Mouse (Mus musculus) liver, postnatal 0 days (tissue): ENCODE measurements around the gene Mia. TPM values are rescaled to one million over a fixed set of nuclear protein-coding genes. Genes with fewer than 3 reads are reported as not detected.
A peak's percentile ranks its signal among the peaks of the same experiment; 100 is the strongest.

Experiments used
- ATAC-seq: fragments of 200-750 bp; cut with Nextera tagmentation; 2 replicates; pipeline ENCODE4 v1.8.0; 2017; ENCODE audit warnings: mild to moderate bottlenecking, moderate library complexity
- DNase-seq: peaks from one replicate; pipeline ENCODE4 v3.0.0-alpha.2; 2016
- H3K27ac ChIP-seq: fragments of 300-500 bp; sonication (generic); 2 replicates; pipeline ENCODE4 v1.5.1; 2014; ENCODE audit warnings: antibody characterized with exemption, moderate library complexity, mild to moderate bottlenecking, low read depth
- H3K27me3 ChIP-seq: fragments of 300-500 bp; sonication (generic); 2 replicates; pipeline ENCODE4 v1.6.1; 2014; ENCODE audit warnings: low read length, control low read depth, mixed read lengths; ENCODE audit not compliant: insufficient read depth
- H3K36me3 ChIP-seq: fragments of 300-500 bp; sonication (generic); replicated peaks from 2 replicates; pipeline ENCODE4 v1.6.1; 2014; ENCODE audit warnings: mild to moderate bottlenecking, control low read depth, low read length, moderate library complexity, mixed read lengths; ENCODE audit not compliant: insufficient read depth
- H3K4me1 ChIP-seq: fragments of 300-500 bp; sonication (generic); 2 replicates; pipeline ENCODE4 v1.6.1; 2014; ENCODE audit warnings: antibody characterized with exemption, mild to moderate bottlenecking, control low read depth; ENCODE audit not compliant: insufficient read depth
- H3K4me2 ChIP-seq: fragments of 300-500 bp; sonication (generic); 2 replicates; pipeline ENCODE4 v1.6.1; 2014; ENCODE audit warnings: low read depth, mild to moderate bottlenecking, low read length, moderate library complexity, mixed read lengths
- H3K4me3 ChIP-seq: fragments of 300-500 bp; sonication (generic); 2 replicates; pipeline ENCODE4 v1.5.1; 2014; ENCODE audit warnings: low read depth, low read length
- H3K9ac ChIP-seq: fragments of 300-500 bp; sonication (generic); replicated peaks from 2 replicates; pipeline ENCODE4 v1.6.1; 2014; ENCODE audit warnings: mild to moderate bottlenecking, moderate library complexity
- H3K9me3 ChIP-seq: fragments of 300-500 bp; sonication (generic); 2 replicates; pipeline ENCODE4 v1.6.1; 2016; ENCODE audit warnings: mild to moderate bottlenecking, control low read depth, low read length, mixed read lengths
- CTCF ChIP-seq: sonication (generic); IDR thresholded peaks from 2 replicates; pipeline ENCODE4 v1.5.1; 2016; ENCODE audit warnings: antibody characterized with exemption, low read depth
- EP300 ChIP-seq: IDR thresholded peaks from 2 replicates; pipeline ENCODE4 v1.6.1; 2016; ENCODE audit warnings: antibody characterized with exemption, low read depth, mild to moderate bottlenecking
- WGBS: fragments of 180-500 bp; shearing (Covaris S2); extraction: QIAGEN DNeasy Blood & Tissue Kit; methylation state at CpG from one replicate; pipeline ENCODE4 v1.1.7; 2014; ENCODE audit not compliant: insufficient replicate concordance; 5-methylcytosine and 5-hydroxymethylcytosine counted together
- polyA plus RNA-seq: library from polyadenylated mRNA; unstranded; fragments of >200 nt; fragmentation: Nextera tagmentation; extraction: Ambion mirVana; gene quantifications from 2 replicates; pipeline ENCODE4 v1.2.1, GENCODE M21; 2015

The Mia gene
- polyA plus RNA-seq, 1 experiment from 2014 or later: 0.99 TPM

GRCm38 (mm10) chr7:27224877-27225575 is 44.1 kb upstream of the Mia start:
- DNase-seq: peak; percentile 26
- 78% methylated on average over 11 of the region's 11 CpGs for WGBS
- H3K27ac ChIP-seq: no peak overlapping the region; the same call in 1 of the 2 replicates

GRCm38 (mm10) chr7:27222538-27222937 is 41.6 kb upstream of the Mia start:
- DNase-seq (no peak), ATAC-seq (no peak)
- WGBS: 44% methylated on average over 1 of the region's 1 CpGs
- Histone ChIP-seq H3K36me3 (peaks cover 6% of the 10 kb centered on the region; the same call in 1 of the 2 replicates), H3K27me3 (no peaks in the 10 kb centered on the region), H3K27ac (no peak overlapping the region), H3K4me1 (peaks cover 39% of the 10 kb centered on the region), H3K9ac (no peak overlapping the region), H3K4me3 (no peak overlapping the region), H3K9me3 (no peaks in the 10 kb centered on the region), H3K4me2 (no peak overlapping the region)
- no peak for TF ChIP-seq CTCF
- TF ChIP-seq EP300: no peak

More at GRCm38 (mm10) chr7:27224877-27225575, 44.1 kb upstream of the Mia start:
- H3K4me2 ChIP-seq: peak overlapping the region; percentile 98; the same call in 1 of the 2 replicates
- ATAC-seq: no peak
- peaks cover 44% of the 10 kb centered on the region for H3K4me1 ChIP-seq
- no peak for TF ChIP-seq CTCF
- no peak for TF ChIP-seq EP300
- no peak overlapping the region for H3K4me3 ChIP-seq
- H3K27me3 ChIP-seq: no peaks in the 10 kb centered on the region
- H3K9ac ChIP-seq: peak overlapping the region; percentile 38
- H3K9me3 ChIP-seq: no peaks in the 10 kb centered on the region
- no peaks in the 10 kb centered on the region; the same call in 1 of the 2 replicates for H3K36me3 ChIP-seq

GRCm38 (mm10) chr7:27221939-27222338 is 41.0 kb upstream of the Mia start:
- ATAC-seq (no peak), DNase-seq (no peak)

GRCm38 (mm10) chr7:27219937-27220336 is 39.0 kb upstream of the Mia start:
- peak; percentile 42 for DNase-seq
- Histone ChIP-seq H3K4me1 (peaks cover 14% of the 10 kb centered on the region), H3K4me3 (no peak overlapping the region), H3K9me3 (no peaks in the 10 kb centered on the region), H3K36me3 (peaks cover 15% of the 10 kb centered on the region), H3K9ac (no peak overlapping the region), H3K27ac (no peak overlapping the region), H3K27me3 (no peaks in the 10 kb centered on the region), H3K4me2 (no peak overlapping the region)
- WGBS: 57% methylated on average over 11 of the region's 11 CpGs
- TF ChIP-seq CTCF (no peak), EP300 (no peak)
- peak; percentile 69 for ATAC-seq

More at GRCm38 (mm10) chr7:27221939-27222338, 41.0 kb upstream of the Mia start:
- Histone ChIP-seq H3K4me2 (no peak overlapping the region), H3K27me3 (no peaks in the 10 kb centered on the region), H3K4me3 (no peak overlapping the region), H3K9ac (no peak overlapping the region), H3K4me1 (peaks cover 33% of the 10 kb centered on the region), H3K27ac (no peak overlapping the region), H3K36me3 (peaks cover 7% of the 10 kb centered on the region), H3K9me3 (no peaks in the 10 kb centered on the region)
- whole genome bisulfite sequencing: 68% methylated on average over 6 of the region's 6 CpGs
- TF ChIP-seq EP300 (no peak), CTCF (no peak)

GRCm38 (mm10) chr7:27218586-27218985 is 37.6 kb upstream of the Mia start:
- no peak overlapping the region for H3K4me2 ChIP-seq
- TF ChIP-seq CTCF (no peak), EP300 (no peak)
- no peak for ATAC-seq
- 83% methylated on average over 7 of the region's 7 CpGs for WGBS
- no peak overlapping the region for H3K27ac ChIP-seq
- DNase-seq: no peak
- peaks cover 23% of the 10 kb centered on the region for H3K36me3 ChIP-seq
- no peaks in the 10 kb centered on the region for H3K9me3 ChIP-seq
- no peak overlapping the region for H3K4me3 ChIP-seq
- peaks cover 12% of the 10 kb centered on the region for H3K4me1 ChIP-seq
- H3K27me3 ChIP-seq: no peaks in the 10 kb centered on the region
- no peak overlapping the region for H3K9ac ChIP-seq

- WGBS: 67% methylated on average over 2 of the region's 2 CpGs
- DNase-seq: no peak
- Histone ChIP-seq H3K27me3 (no peaks in the 10 kb centered on the region), H3K9me3 (no peaks in the 10 kb centered on the region), H3K4me3 (no peak overlapping the region), H3K27ac (no peak overlapping the region), H3K4me2 (no peak overlapping the region), H3K36me3 (peaks cover 52% of the 10 kb centered on the region), H3K4me1 (no peaks in the 10 kb centered on the region), H3K9ac (no peak overlapping the region)
- no peak for ATAC-seq
- no peak for TF ChIP-seq CTCF
- no peak for TF ChIP-seq EP300
Observed at GRCm38 (mm10) chr7:27212626-27213025, 31.7 kb upstream of the Mia start.
